8 mouse cellular contexts compared by ENCODE assay signal in the genomic region with DNA sequence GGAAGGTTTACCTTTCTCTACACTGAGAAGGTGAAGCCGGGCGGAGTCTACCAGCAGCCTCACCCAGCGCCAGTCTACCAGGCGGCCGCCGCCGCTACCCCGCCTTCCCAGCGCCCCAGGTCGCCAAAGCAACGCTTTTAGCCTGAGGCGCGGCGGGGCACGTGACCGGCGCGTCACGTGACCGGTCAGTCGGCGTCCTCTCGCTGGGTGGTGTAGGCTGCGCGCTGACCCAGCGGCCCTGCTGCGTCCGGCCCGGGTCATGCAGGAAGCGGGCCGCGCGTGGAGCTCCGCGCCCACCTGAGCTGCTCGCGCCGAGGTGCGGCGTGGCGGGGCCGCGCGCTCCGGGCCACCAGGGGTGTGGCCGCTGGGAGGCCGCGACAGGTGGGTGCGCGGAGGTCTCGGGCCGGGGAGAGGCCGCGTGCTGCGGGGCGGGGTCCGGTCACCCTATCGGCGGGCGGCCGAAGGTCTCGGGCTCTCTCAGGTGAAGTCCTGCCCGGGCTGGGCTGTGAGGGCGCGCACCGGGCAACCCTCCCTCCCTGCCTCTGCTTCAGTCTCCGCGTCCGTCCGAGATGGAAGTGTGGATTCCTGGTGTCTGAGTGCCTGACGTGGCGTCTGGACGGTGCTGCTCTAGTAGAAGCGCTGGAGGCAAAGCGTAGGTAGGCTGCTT. TPM values are rescaled to one million over a fixed set of nuclear protein-coding genes. Genes with fewer than 3 reads are reported as not detected.
DNase-seq lines count a peak whose midpoint lies in the region; ATAC-seq and TF ChIP-seq lines count a peak whose summit lies in the region.

A gene (plus strand): TSS at position 190 of the 667 bp plus-strand sequence.

- ATAC-seq in kidney, embryonic 15.5 days (replicated peaks; ENCODE audit: low FRiP score), result peak; percentile 99
- ATAC-seq in monocyte, adult 5-6 weeks (replicated peaks; ENCODE audit: insufficient number of reproducible peaks, low FRiP score, low TSS enrichment, poor library complexity, severe bottlenecking), result peak; percentile 75

- under 1% methylated on average over 75 of the region's 75 CpGs for WGBS in kidney, embryonic 15.5 days

- DNase-seq in 416B (ENCODE audit: low read depth) (peak; percentile 94), liver (peak; percentile 96)
- peak; percentile 89 to 92 for DNase-seq in heart, adult 9 months (ENCODE audit: low spot score in 2 of 2)
- DNase-seq in spleen, postnatal 4 days (ENCODE audit: low spot score in 2 of 2), result peak; percentile 88 to 93

- TF ChIP-seq POLR2A in bone marrow macrophage, adult 2 months (IDR thresholded peaks at IDR 0.05; ENCODE audit: borderline replicate concordance, low read depth, low read length), result no peak
- peak; percentile 62 for TF ChIP-seq POLR2A in embryonic fibroblast, embryonic 13.5 days (IDR thresholded peaks at IDR 0.05; ENCODE audit: low read depth, low read length)

- H3K9ac ChIP-seq in kidney, embryonic 15.5 days, result peak within 1 kb of the TSS; percentile 79

- peak within 1 kb of the TSS; percentile 69 for H3K4me2 ChIP-seq in kidney, embryonic 15.5 days

- H3K27me3 ChIP-seq in kidney, embryonic 15.5 days, result no peaks in the 10 kb centered on the region

- H3K4me1 ChIP-seq in bone marrow macrophage, adult 2 months (ENCODE audit: control insufficient read depth, insufficient read depth, low read length), result peaks cover 8% of the 10 kb centered on the region
- peaks cover 5% of the 10 kb centered on the region; the same call in 1 of the 2 replicates for H3K4me1 ChIP-seq in embryonic fibroblast, embryonic 13.5 days (ENCODE audit: control insufficient read depth, insufficient read depth, low read length)
- peaks cover 9% of the 10 kb centered on the region for H3K4me1 ChIP-seq in kidney, embryonic 15.5 days

- H3K27ac ChIP-seq in bone marrow macrophage, adult 2 months (ENCODE audit: insufficient read depth, low read depth, low read length), result peak within 1 kb of the TSS; percentile 21
- H3K27ac ChIP-seq in embryonic fibroblast, embryonic 13.5 days (ENCODE audit: insufficient read depth, low read length), result no peak within 1 kb of the TSS
- H3K27ac ChIP-seq in kidney, embryonic 15.5 days, result peak within 1 kb of the TSS; percentile 80

- peaks cover 3% of the 10 kb centered on the region; the same call in 1 of the 2 replicates for H3K36me3 ChIP-seq in kidney, embryonic 15.5 days

- peak within 1 kb of the TSS; percentile 98 for H3K4me3 ChIP-seq in bone marrow macrophage, adult 2 months (ENCODE audit: insufficient read depth, low read length)
- peak within 1 kb of the TSS; percentile 76 for H3K4me3 ChIP-seq in embryonic fibroblast, embryonic 13.5 days (ENCODE audit: insufficient read depth, low read length)
- H3K4me3 ChIP-seq in kidney, embryonic 15.5 days (replicated peaks), result peak within 1 kb of the TSS; percentile 98

- no peaks in the 10 kb centered on the region for H3K9me3 ChIP-seq in kidney, embryonic 15.5 days (replicated peaks)

- TF ChIP-seq CTCF in bone marrow macrophage, adult 2 months (IDR thresholded peaks at IDR 0.05; ENCODE audit: low read depth, low read length), result no peak
- TF ChIP-seq CTCF in embryonic fibroblast, embryonic 13.5 days (IDR thresholded peaks at IDR 0.05; ENCODE audit: borderline replicate concordance, insufficient read depth, low read length), result no peak

RNA-seq across cellular contexts. Expression of the gene that starts here (rescaled TPM):
- polyA plus RNA-seq in bone marrow macrophage, adult 2 months (2012; ENCODE audit: insufficient read depth, insufficient read length, missing spikeins), result 32.1 and 33.3 TPM in 2 replicates
- 33.0 and 47.5 TPM in 2 replicates for polyA plus RNA-seq in embryonic fibroblast, embryonic 13.5 days (2011; ENCODE audit: insufficient read length, low read depth, missing spikeins)
- polyA plus RNA-seq in kidney, embryonic 15.5 days (2015; fragmentation: Nextera tagmentation; extraction: Ambion mirVana), result 37.5 and 40.4 TPM in 2 replicates
- 13.5 to 21.6 TPM (median 13.8 TPM) in 3 replicates for total RNA-seq in monocyte, adult 5-6 weeks (2017)
